Mouse (Mus musculus): ENCODE data around the gene Pim3.

GRCm38 (mm10) chr15:88875625-88876081, 13.7 kb downstream of the Pim3 start:
- TF ChIP-seq CTCF (conservative IDR thresholded peaks at IDR 0.05; ENCODE audit: insufficient read depth, insufficient read length, low read depth, low read length) = no peak
- no peak for TF ChIP-seq POLR2A (IDR thresholded peaks at IDR 0.05; ENCODE audit: low read depth, low read length)
